Mouse (Mus musculus): Measurements from ENCODE around the gene Neurl1a. TPM values are rescaled to one million over a fixed set of nuclear protein-coding genes. Genes with fewer than 3 reads are reported as not detected.
A peak's percentile ranks its signal among the peaks of the same experiment; 100 is the strongest.

Gene Neurl1a
- polyA plus RNA-seq (2011; ENCODE audit: insufficient read depth, insufficient read length, low replicate concordance, missing spikeins), result 2.9 and 4.6 TPM in 2 replicates

GRCm38 (mm10) chr19:47178431-47179271 lies at the start of gene Neurl1a:
TSS of gene Neurl1a (plus strand) at chr19:47178820.
- Histone ChIP-seq H3K4me1 (ENCODE audit: control insufficient read depth, insufficient read depth, low read length) (no peaks in the 10 kb centered on the region), H3K4me3 (replicated peaks; ENCODE audit: control insufficient read depth, low read depth, low read length) (peak within 1 kb of the TSS; percentile 22), H3K27ac (ENCODE audit: control insufficient read depth, insufficient read depth, low read depth, low read length, poor library complexity) (no peak within 1 kb of the TSS; the same call in 1 of the 2 replicates)
- TF ChIP-seq POLR2A (IDR thresholded peaks at IDR 0.05; ENCODE audit: borderline replicate concordance, control insufficient read depth, low read depth, low read length) (no peak), CTCF (IDR thresholded peaks at IDR 0.05; ENCODE audit: control insufficient read depth, insufficient read depth, low read length) (no peak)
- WGBS, result under 1% methylated on average over 89 of the region's 98 CpGs

GRCm38 (mm10) chr19:47128835-47129234 lies 49.8 kb upstream of the Neurl1a start:
- TF ChIP-seq CTCF (IDR thresholded peaks at IDR 0.05; ENCODE audit: control insufficient read depth, insufficient read depth, low read length) (no peak), POLR2A (IDR thresholded peaks at IDR 0.05; ENCODE audit: borderline replicate concordance, control insufficient read depth, low read depth, low read length) (no peak)
- Histone ChIP-seq H3K4me3 (replicated peaks; ENCODE audit: control insufficient read depth, low read depth, low read length) (no peak overlapping the region), H3K4me1 (ENCODE audit: control insufficient read depth, insufficient read depth, low read length) (peaks cover 4% of the 10 kb centered on the region; the same call in 1 of the 2 replicates), H3K27ac (ENCODE audit: control insufficient read depth, insufficient read depth, low read depth, low read length, poor library complexity) (no peak overlapping the region)
- 87% methylated on average over 11 of the region's 11 CpGs for WGBS

DNA sequence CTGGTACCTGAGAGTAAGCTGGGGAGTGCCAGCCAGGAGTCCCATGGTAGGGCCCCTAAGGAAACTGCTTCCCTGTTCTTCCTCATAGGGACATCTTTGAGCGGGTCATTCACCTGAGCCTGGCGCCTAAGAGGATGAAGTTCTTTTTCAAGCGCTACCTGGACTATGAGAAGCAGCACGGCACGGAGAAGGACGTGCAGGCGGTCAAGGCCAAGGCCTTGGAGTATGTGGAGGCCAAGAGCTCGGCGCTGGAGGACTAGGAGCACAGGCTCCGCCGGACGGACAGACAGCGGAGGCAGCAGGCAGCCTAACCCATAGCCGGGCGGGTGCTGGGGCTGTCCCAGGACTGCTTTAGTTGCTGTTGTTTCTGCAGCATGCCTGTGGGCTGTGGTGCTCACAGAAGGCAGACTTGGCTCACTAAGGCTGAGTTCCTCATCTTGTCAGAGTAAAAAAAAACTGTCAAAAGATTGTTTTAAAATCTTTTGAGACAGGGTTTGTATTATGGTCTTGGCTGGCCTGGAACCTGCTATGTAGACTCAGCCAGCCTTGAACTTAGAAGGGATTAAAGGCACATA lies 48.0 kb upstream of the Neurl1a start:
- Histone ChIP-seq H3K4me3 (replicated peaks; ENCODE audit: control insufficient read depth, low read depth, low read length) (no peak overlapping the region), H3K4me1 (ENCODE audit: control insufficient read depth, insufficient read depth, low read length) (peaks cover 5% of the 10 kb centered on the region; the same call in 1 of the 2 replicates), H3K27ac (ENCODE audit: control insufficient read depth, insufficient read depth, low read depth, low read length, poor library complexity) (no peak overlapping the region)
- TF ChIP-seq CTCF (IDR thresholded peaks at IDR 0.05; ENCODE audit: control insufficient read depth, insufficient read depth, low read length), result no peak
- no peak for TF ChIP-seq POLR2A (IDR thresholded peaks at IDR 0.05; ENCODE audit: borderline replicate concordance, control insufficient read depth, low read depth, low read length)
- 91% methylated on average over 15 of the region's 15 CpGs for WGBS

- TF ChIP-seq POLR2A (IDR thresholded peaks at IDR 0.05; ENCODE audit: borderline replicate concordance, control insufficient read depth, low read depth, low read length) (no peak; the same call in 1 of the 2 replicates), CTCF (IDR thresholded peaks at IDR 0.05; ENCODE audit: control insufficient read depth, insufficient read depth, low read length) (no peak)
- H3K4me3 ChIP-seq (replicated peaks; ENCODE audit: control insufficient read depth, low read depth, low read length), result peak overlapping the region; percentile 53
- peak overlapping the region; percentile 81 for H3K27ac ChIP-seq (ENCODE audit: control insufficient read depth, insufficient read depth, low read depth, low read length, poor library complexity)
- H3K4me1 ChIP-seq (ENCODE audit: control insufficient read depth, insufficient read depth, low read length), result peaks cover 7% of the 10 kb centered on the region; the same call in 1 of the 2 replicates
- WGBS, result 9% methylated on average over 7 of the region's 7 CpGs
Observed at GRCm38 (mm10) chr19:47133161-47133560, 45.5 kb upstream of the Neurl1a start.

- 79% methylated on average over 17 of the region's 17 CpGs for WGBS
- TF ChIP-seq CTCF (IDR thresholded peaks at IDR 0.05; ENCODE audit: control insufficient read depth, insufficient read depth, low read length) (no peak), POLR2A (IDR thresholded peaks at IDR 0.05; ENCODE audit: borderline replicate concordance, control insufficient read depth, low read depth, low read length) (no peak)
- no peak overlapping the region for H3K27ac ChIP-seq (ENCODE audit: control insufficient read depth, insufficient read depth, low read depth, low read length, poor library complexity)
- H3K4me3 ChIP-seq (replicated peaks; ENCODE audit: control insufficient read depth, low read depth, low read length), result no peak overlapping the region
- peaks cover 9% of the 10 kb centered on the region; the same call in 1 of the 2 replicates for H3K4me1 ChIP-seq (ENCODE audit: control insufficient read depth, insufficient read depth, low read length)
Observed at GRCm38 (mm10) chr19:47135568-47135967, 43.1 kb upstream of the Neurl1a start.

DNA sequence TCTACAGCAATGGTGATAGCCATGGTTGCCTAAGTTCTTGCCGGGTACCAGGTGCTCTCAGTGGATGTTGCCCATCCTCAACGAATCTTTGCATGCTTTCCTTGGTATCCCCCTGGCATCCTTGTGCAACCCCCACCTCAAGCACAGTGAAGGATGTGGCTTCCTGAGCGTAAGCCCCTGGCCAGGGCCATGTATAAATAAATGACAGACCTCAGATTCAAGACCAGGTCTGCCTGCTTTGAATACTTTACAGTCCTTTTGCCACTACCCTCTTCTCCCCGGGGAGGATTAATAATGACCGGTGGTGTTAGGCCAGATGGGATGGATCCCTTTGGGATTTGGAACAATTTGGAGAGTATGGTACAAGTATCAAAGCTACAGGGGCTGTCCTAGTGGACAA lies 42.5 kb upstream of the Neurl1a start:
- TF ChIP-seq CTCF (IDR thresholded peaks at IDR 0.05; ENCODE audit: control insufficient read depth, insufficient read depth, low read length), result no peak
- TF ChIP-seq POLR2A (IDR thresholded peaks at IDR 0.05; ENCODE audit: borderline replicate concordance, control insufficient read depth, low read depth, low read length), result no peak
- 71% methylated on average over 5 of the region's 5 CpGs for WGBS

GRCm38 (mm10) chr19:47137051-47137581 lies 41.5 kb upstream of the Neurl1a start:
- under 1% methylated on average over 6 of the region's 6 CpGs for whole genome bisulfite sequencing
- peaks cover 9% of the 10 kb centered on the region; the same call in 1 of the 2 replicates for H3K4me1 ChIP-seq (ENCODE audit: control insufficient read depth, insufficient read depth, low read length)
- peak; percentile 50; the same call in 1 of the 2 replicates for TF ChIP-seq POLR2A (IDR thresholded peaks at IDR 0.05; ENCODE audit: borderline replicate concordance, control insufficient read depth, low read depth, low read length)
- TF ChIP-seq CTCF (IDR thresholded peaks at IDR 0.05; ENCODE audit: control insufficient read depth, insufficient read depth, low read length), result no peak

More for the DNA sequence above, 42.5 kb upstream of the Neurl1a start:
- Histone ChIP-seq H3K4me3 (replicated peaks; ENCODE audit: control insufficient read depth, low read depth, low read length) (no peak overlapping the region), H3K4me1 (ENCODE audit: control insufficient read depth, insufficient read depth, low read length) (peaks cover 9% of the 10 kb centered on the region; the same call in 1 of the 2 replicates), H3K27ac (ENCODE audit: control insufficient read depth, insufficient read depth, low read depth, low read length, poor library complexity) (no peak overlapping the region)

More at GRCm38 (mm10) chr19:47137051-47137581, 41.5 kb upstream of the Neurl1a start:
- Histone ChIP-seq H3K27ac (ENCODE audit: control insufficient read depth, insufficient read depth, low read depth, low read length, poor library complexity) (peak overlapping the region; percentile 74), H3K4me3 (replicated peaks; ENCODE audit: control insufficient read depth, low read depth, low read length) (peak overlapping the region; percentile 65)

Data from bone marrow, adult 2 months (tissue).